Mouse (Mus musculus) testis, adult 2 months (tissue): Measurements from ENCODE around the gene Mcoln2. TPM values are rescaled to one million over a fixed set of nuclear protein-coding genes. Genes with fewer than 3 reads are reported as not detected.
A peak's percentile ranks its signal among the peaks of the same experiment; 100 is the strongest.

Experiments used
- H3K27ac ChIP-seq: fragments of 200-500 bp; 2 replicates; pipeline ENCODE4 v1.5.1; 2012; ENCODE audit warnings: low read depth, low read length; ENCODE audit not compliant: control insufficient read depth, insufficient read depth
- H3K27me3 ChIP-seq: fragments of 200-500 bp; 2 replicates; pipeline ENCODE4 v1.6.1; 2012; ENCODE audit warnings: mild to moderate bottlenecking, low read length, moderate library complexity; ENCODE audit not compliant: control insufficient read depth, insufficient read depth
- H3K36me3 ChIP-seq: fragments of 200-500 bp; 2 replicates; pipeline ENCODE4 v1.6.1; 2012; ENCODE audit warnings: mild to moderate bottlenecking, low read length; ENCODE audit not compliant: control insufficient read depth, insufficient read depth
- H3K4me1 ChIP-seq: fragments of 200-500 bp; 2 replicates; pipeline ENCODE4 v1.6.1; 2012; ENCODE audit warnings: low read length; ENCODE audit not compliant: control insufficient read depth, insufficient read depth
- H3K4me3 ChIP-seq: fragments of 200-500 bp; 2 replicates; pipeline ENCODE4 v1.5.1; 2012; ENCODE audit warnings: low read depth, mild to moderate bottlenecking, low read length, moderate library complexity, mixed read lengths; ENCODE audit not compliant: control insufficient read depth
- CTCF ChIP-seq: fragments of 200-500 bp; IDR thresholded peaks from 2 replicates; pipeline ENCODE4 v1.5.1; 2012; ENCODE audit warnings: low read depth, mild to moderate bottlenecking, inconsistent platforms, low read length, moderate library complexity; ENCODE audit not compliant: control insufficient read depth, insufficient read depth, insufficient replicate concordance
- POLR2A ChIP-seq: fragments of 200-500 bp; IDR thresholded peaks from 2 replicates; pipeline ENCODE4 v1.6.1; 2012; ENCODE audit warnings: low read depth, mild to moderate bottlenecking, inconsistent platforms, low read length, moderate library complexity; ENCODE audit not compliant: control insufficient read depth
- polyA plus RNA-seq: library from polyadenylated mRNA; depleted of rRNA; stranded (reverse); fragments of >200 nt; gene quantifications from 2 replicates; pipeline ENCODE4 v1.2.3, GENCODE M21; 2012

Mcoln2 gene
- polyA plus RNA-seq, 1 experiment, result 0.32 TPM

- no peak overlapping the region for H3K27ac ChIP-seq
- no peak overlapping the region for H3K4me3 ChIP-seq
- H3K4me1 ChIP-seq, result no peaks in the 10 kb centered on the region
- H3K27me3 ChIP-seq, result no peaks in the 10 kb centered on the region
- no peak for TF ChIP-seq POLR2A
- H3K36me3 ChIP-seq, result no peaks in the 10 kb centered on the region
These were observed 23.4 kb downstream of the Mcoln2 start for GRCm38 (mm10) chr3:146173030-146173429.

- H3K27me3 ChIP-seq, result no peaks in the 10 kb centered on the region
- H3K36me3 ChIP-seq, result no peaks in the 10 kb centered on the region
- H3K4me1 ChIP-seq, result no peaks in the 10 kb centered on the region
- H3K4me3 ChIP-seq, result no peak overlapping the region
- no peak overlapping the region for H3K27ac ChIP-seq
- TF ChIP-seq CTCF (no peak), POLR2A (no peak)
These were observed 24.6 kb downstream of the Mcoln2 start for GRCm38 (mm10) chr3:146174215-146174614.

- Histone ChIP-seq H3K27ac (no peak overlapping the region), H3K4me1 (no peaks in the 10 kb centered on the region), H3K36me3 (no peaks in the 10 kb centered on the region), H3K4me3 (no peak overlapping the region), H3K27me3 (no peaks in the 10 kb centered on the region)
- TF ChIP-seq CTCF, result no peak
- TF ChIP-seq POLR2A, result no peak
These were observed 27.7 kb downstream of the Mcoln2 start for GRCm38 (mm10) chr3:146177295-146177694.

GRCm38 (mm10) chr3:146177748-146178582, 28.3 kb downstream of the Mcoln2 start:
- Histone ChIP-seq H3K4me3 (no peak overlapping the region), H3K27me3 (no peaks in the 10 kb centered on the region), H3K27ac (no peak overlapping the region), H3K36me3 (no peaks in the 10 kb centered on the region), H3K4me1 (no peaks in the 10 kb centered on the region)
- TF ChIP-seq POLR2A, result no peak
- peak; percentile 74 for TF ChIP-seq CTCF

- no peak for TF ChIP-seq CTCF
- no peak for TF ChIP-seq POLR2A
- Histone ChIP-seq H3K27me3 (no peaks in the 10 kb centered on the region), H3K4me3 (no peak overlapping the region), H3K36me3 (no peaks in the 10 kb centered on the region), H3K4me1 (no peaks in the 10 kb centered on the region), H3K27ac (no peak overlapping the region)
These were observed 30.7 kb downstream of the Mcoln2 start for GRCm38 (mm10) chr3:146180341-146180740.

- Histone ChIP-seq H3K4me1 (no peaks in the 10 kb centered on the region), H3K36me3 (no peaks in the 10 kb centered on the region), H3K27ac (no peak overlapping the region), H3K27me3 (no peaks in the 10 kb centered on the region), H3K4me3 (no peak overlapping the region)
- TF ChIP-seq POLR2A (no peak), CTCF (peak; percentile 66; the same call in 1 of the 2 replicates)
These were observed 31.4 kb downstream of the Mcoln2 start for GRCm38 (mm10) chr3:146180986-146181385.

GRCm38 (mm10) chr3:146184992-146185657, 35.5 kb downstream of the Mcoln2 start:
- no peaks in the 10 kb centered on the region for H3K36me3 ChIP-seq
- H3K4me1 ChIP-seq, result no peaks in the 10 kb centered on the region
- no peak overlapping the region for H3K4me3 ChIP-seq
- no peak overlapping the region for H3K27ac ChIP-seq
- H3K27me3 ChIP-seq, result no peaks in the 10 kb centered on the region
- TF ChIP-seq POLR2A (no peak), CTCF (peak; percentile 66; the same call in 1 of the 2 replicates)
